Mouse (Mus musculus) T-helper 17 cell (primary cell): Measurements from ENCODE around the gene Hnrnpll.
"Not testable (repeated sequence)": the region's sequence is repeated elsewhere in the genome, so short reads cannot be mapped to it uniquely, and the experiment has no call there.

Source experiments
- in situ Hi-C, 2 experiments: fragments of 300-600 bp; cut with MboI, MseI; formaldehyde crosslinking; loops; 1 replicate in 1 of 2; 2 replicates in 1 of 2; pipeline ENCODE4 v1.15.1; 2025; ENCODE audit warnings: high pct_unique_total_duplicates in 2 of 2

Hnrnpll gene

DNA sequence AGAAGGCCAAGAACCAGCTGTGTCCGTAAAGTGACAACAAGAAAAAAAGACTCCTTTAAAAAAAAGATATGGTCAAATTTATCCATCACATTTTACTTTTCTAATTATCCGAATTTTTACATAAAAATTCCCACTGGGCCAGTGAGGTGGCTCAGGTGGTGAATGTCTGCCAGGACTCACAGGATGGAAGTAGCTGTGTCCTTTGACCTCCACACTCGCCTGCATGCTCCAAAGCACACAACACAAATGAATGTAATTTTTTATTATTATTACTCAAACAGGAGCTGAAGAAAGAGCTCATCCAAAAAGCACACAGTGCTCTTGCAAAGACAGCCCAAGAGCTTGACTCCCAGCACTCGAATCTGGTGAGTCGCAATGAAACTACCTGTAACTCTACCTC lies 2.0 kb downstream of the Hnrnpll start:
- in situ Hi-C loops, result loop anchor here (5.0 kb wide), 1 partner anchor 112 kb away; no protein-coding TSS in a partner anchor

DNA sequence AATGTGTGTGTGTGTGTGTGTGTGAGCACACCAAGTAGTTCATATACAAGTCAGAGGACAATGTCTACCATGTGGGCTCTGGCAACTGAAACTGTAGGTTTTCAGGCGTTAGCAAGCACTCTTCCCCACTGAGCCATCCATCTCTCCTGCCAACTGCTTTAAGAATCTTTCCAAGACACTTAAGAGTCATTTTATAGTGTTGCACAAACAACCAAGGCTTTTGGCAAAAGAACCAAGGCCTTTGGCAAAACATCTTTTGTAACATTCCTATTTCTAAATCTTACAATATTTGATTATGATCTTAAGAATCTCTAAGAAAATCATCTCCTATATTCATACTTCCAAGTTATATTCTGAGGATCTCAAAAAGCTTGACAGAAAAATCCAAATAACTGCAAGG lies 2.4 kb downstream of the Hnrnpll start:
- in situ Hi-C loops, result loop anchor here (5.0 kb wide), 1 partner anchor 113 kb away; no protein-coding TSS in a partner anchor

DNA sequence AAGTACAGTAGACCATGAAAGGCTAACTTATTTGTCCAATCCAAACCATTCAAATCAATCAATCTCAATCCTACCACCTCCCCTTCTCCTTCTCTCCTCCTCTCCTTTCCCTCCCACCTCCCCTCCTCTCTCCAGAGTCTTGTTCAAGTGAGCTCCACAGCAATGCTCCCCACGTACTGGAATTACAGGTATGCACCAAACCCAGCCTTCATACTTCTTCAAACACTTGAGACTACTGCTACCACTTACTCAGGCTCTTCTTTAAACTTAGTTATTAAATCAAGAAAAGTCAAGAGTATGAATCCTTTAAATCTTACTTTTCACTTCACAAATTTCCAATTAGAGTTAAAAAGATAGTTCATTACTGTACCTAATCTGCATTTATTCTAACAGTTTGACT lies 3.6 kb downstream of the Hnrnpll start:
- in situ Hi-C loops, result no loop called here

DNA sequence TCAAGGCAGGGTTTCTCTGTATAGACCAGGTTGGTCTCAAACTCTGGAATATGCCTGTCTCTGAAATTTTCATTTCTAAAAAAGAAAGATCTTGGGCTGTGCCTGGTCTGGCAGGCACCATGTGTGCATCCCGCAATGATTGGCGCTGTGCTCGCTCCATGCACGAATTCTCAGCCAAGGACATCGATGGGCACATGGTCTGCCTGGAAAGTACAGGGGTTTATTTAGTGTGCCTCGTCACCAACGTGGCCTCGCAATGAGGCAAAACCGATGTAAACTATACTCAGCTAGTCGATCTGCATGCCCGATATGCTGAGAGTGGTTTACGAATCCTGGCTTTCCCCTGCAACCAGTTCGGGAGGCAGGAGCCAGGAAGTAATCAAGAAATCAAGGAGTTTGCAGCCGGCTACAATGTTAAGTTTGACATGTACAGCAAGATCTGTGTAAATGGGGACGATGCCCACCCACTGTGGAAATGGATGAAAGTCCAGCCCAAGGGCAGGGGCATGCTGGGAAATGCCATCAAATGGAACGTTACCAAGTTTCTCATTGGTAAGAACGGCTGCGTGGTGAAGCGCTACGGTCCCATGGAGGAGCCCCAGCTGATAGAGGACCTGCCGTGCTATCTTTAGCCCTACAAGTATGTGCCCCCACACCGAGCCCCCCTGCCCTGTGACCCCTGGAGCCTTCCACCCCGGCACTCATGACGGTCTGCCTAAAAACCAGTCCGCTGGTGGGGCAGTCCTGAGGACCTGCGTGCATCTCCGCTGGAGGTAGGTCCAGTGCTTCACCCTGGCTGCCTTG lies 8.0 kb downstream of the Hnrnpll start:
- in situ Hi-C loops, result no loop called here

DNA sequence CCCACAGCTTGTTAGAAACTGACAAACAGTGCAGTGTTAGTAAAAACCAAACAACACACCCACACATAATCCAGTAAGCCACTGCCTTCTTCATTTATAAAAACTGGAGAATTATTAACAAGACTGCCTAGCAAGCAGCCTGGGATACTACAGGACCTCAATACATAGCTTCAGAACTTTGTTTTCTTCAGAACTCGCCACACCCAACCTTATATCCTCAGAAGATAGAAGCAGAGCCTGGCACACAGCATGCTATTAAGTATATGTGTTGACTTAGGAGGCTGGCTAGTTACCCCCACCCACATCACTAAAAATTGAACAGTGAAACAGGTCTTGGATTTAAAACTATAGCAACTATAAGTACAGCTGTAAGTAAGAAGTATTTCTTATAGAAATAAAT lies 10.5 kb downstream of the Hnrnpll start:
- in situ Hi-C loops, result no loop called here

DNA sequence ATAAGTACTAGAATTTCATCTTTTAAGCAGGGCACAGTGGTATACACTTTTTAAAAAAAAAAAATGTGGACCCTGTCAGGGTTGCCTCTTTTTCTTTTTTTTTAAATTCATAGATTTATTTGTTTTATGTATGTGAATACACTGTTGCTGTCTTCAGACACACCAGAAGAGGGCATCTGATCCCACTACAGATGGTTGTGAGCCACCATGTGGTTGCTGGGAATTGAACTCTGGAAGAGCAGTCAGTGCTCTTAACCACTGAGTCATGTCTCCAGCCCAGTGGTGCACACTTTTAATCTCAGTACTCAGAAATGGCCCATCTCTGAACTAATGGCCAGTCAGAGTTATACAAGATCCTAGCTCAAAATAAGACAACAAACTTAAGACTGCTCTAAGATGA lies 12.8 kb downstream of the Hnrnpll start:
- in situ Hi-C loops, result not testable (repeated sequence)

DNA sequence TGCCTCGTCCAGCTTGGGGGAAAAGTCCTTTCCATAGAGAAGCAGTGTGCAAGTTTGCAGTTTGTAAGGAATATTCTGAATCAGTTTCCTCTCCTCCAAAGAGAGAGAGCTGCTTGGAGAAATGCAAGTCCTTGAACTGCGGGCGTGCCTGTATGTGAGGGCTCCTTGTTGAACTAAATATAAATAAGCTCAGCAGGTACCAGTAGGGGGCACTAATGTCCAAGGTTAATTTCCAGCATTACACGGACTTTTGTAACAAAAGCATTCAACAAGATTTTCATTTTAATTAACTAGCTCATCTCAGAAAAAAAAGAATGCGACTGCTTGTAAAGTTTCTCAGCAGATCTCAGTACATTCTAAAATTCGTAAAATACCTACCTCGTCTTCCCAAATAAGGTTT lies 13.9 kb downstream of the Hnrnpll start:
- in situ Hi-C loops, result no loop called here

DNA sequence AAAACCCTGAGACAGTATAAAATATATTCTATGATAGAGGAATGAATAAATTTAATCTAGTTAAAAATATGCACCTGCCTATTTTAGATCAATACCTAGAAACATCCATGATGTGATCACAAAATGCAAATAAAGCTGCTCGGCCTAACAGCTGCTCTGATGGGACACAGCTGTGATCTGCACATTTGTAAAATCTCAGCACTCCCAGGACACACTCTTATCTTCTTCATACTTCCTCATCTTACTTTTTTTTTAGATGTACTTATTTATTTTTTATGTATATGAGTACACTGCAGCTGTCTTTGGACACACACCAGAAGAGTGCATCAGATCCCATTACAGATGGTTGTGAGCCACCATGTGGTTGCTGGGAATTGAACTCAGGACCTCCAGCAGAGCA lies 20.4 kb downstream of the Hnrnpll start:
- in situ Hi-C loops, result no loop called here

DNA sequence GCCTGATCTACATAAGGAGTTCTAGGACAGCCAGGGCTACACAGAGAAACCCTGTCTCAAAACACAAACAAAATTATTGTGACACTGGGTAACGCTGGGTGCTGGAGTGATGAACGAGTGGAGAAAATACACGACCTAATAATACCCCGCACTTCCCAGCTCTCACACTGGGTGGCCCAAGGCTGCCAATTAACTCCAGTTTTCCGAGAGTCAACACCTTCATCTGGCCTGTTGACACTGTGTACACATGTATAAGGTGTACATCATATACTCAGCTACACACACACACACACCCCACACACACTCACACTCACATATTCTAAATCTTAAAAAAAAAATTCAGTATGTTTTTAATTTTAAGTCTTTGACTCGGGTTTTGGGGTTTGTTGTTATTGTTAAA lies 33.5 kb downstream of the Hnrnpll start:
- in situ Hi-C loops, result loop anchor here in 1 of 2 experiments (5.0 kb wide), 1 partner anchor 164 kb away; no protein-coding TSS in a partner anchor

DNA sequence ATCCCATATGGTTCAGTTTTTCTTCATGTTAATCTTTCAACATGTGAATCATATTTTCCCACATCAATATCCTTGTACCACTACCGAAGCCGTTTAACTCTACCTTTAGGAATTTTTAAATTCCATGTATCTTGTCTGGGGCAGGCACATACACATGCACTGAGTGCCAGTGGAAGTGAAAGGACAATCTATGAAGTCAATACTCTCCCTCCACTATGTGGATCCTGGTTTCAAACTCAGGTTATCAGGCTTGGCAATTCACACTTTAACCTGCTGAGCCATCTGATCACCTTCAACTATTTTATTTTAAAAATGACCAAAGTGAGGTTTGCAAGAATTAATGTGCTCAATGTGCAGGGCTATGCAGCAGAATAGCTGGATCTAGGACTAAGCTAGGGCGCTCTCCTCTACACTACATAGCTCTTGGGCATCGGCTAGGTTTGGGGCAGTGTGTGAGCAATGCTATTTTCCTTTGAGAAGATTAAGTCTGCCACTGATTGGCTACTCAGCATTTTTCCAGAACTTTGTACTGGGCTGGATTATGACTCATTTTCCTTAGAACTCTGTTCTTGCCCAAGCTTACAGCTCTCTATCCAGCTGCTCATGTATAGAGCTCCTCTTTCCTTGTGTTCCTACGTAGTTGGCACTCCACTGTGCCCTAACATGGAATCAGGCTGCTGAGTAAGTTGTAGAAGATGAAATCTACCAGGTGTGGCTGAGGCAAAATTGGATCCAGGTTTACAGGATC lies 35.8 kb downstream of the Hnrnpll start:
- in situ Hi-C loops, result loop anchor here in 1 of 2 experiments (5.0 kb wide), 1 partner anchor 166 kb away; no protein-coding TSS in a partner anchor

DNA sequence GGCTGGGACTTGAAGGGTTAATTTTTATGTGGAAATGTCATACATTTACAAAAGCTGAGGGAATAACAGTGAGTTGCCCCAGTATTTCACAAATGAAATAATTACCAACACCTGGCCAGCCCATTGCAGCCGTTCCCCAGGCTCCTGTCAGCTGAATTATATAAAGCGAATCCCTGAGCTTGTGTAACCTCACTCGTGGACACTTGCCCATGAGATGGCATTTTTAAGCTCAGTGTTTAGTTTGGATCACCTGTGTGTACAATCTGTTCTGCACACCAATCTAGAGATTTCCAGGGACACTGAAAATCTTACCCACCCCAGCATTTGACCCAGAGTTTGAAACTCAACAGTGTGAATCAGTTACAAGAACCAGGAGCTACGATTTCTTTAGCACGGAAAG lies 40.0 kb downstream of the Hnrnpll start:
- in situ Hi-C loops, result loop anchor here in 1 of 2 experiments (5.0 kb wide), 1 partner anchor 160 kb away; no protein-coding TSS in a partner anchor

DNA sequence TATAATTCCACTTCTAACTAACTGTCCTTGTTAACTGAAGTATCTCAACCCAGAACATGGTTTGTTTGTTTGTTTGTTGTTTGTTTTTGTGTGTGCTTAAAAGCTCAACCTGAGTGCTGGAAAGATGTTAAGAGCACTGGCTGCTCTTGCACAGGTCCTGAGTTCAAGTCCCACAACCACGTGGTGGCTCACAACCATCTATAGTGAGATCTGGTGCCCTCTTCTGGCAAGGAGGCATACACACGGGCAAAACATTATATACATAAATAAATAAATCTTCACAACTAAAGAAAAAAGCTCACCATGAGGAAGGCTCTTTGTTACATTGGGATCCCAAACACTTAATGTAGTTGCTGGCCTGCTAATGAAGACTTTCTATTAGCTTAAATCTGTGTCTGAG lies 41.6 kb downstream of the Hnrnpll start:
- in situ Hi-C loops, result loop anchor here in 1 of 2 experiments (5.0 kb wide), 1 partner anchor 162 kb away; no protein-coding TSS in a partner anchor

DNA sequence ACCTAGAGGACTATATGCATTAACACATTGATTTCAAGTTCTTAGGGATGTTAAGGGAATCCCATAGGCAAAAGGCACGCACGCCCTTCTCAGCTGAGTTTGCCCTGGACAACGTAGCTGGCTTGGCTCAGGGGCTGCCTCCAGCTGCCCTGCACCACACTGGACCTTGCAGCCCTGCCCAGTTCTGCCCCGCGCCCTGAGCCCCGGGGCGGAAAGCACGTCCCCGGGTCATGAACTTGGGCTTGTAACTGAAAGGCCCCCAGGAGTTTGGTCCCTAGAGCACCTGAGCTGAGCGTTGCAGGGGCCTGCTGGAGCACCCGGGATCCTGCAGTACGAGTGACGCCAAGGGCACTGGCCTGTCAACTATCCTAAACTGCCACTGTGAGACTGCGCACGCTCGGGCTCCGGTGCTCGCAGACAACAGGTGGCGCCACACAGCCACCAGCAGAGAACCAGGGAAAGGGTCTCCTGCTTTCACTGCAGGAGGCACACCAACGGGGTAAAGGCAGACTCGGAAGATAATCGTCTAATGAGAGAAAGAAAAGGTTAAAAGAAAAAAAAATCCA lies 43.1 kb downstream of the Hnrnpll start:
- in situ Hi-C loops, result no loop called here

DNA sequence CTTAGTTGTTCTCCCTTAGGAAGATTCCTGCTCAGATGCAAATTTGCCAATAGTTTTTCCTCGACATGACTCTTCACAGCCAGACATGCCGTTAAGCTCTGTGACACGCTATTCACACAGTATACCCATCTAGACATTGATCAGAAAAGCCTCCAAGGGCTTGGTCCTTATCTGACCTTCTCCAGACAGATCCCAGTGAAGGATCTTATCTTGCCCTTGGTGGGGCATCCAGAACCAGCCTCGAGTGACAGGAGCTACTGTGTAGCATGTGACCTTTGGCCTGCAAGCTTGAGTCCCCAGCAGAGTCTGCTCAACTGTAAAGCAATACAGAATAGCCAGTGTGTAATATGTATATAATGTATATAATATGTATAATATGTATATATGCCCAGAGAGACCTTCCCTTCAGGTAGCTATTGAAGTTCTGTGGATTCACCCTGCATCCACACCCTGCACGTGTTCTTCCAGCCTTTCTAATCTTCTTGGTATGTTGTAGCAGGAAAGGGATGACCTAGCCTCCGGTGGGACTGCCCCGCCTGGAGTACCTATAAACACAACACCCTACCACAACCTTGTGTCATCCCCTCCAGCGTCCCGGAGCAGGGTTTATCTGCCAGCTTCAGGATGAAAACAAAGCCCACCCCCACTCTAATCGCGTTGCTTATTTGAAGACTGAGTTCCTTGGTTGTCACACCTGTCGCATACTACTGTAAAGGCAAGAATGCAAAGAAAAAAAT lies 43.7 kb downstream of the Hnrnpll start:
- in situ Hi-C loops, result no loop called here

DNA sequence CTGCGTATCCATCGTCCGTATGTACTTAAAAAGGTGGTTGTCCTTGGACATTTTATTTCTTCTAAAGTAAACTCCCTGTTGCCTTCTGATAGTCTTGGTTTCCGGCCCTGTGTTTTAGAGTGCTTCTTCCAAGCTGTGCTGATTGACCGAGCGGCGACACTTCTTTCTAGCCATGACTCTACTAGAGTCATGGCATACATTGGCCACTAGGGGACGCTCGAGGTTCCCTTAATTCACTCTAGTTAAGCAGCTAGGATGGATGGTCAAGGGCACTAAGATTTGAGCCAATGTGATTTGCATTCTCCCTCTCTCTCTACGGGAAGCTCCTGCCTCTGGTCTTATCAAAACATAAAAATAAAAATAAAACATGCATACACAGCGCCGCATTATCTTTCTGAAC lies 44.7 kb downstream of the Hnrnpll start:
- in situ Hi-C loops, result no loop called here

DNA sequence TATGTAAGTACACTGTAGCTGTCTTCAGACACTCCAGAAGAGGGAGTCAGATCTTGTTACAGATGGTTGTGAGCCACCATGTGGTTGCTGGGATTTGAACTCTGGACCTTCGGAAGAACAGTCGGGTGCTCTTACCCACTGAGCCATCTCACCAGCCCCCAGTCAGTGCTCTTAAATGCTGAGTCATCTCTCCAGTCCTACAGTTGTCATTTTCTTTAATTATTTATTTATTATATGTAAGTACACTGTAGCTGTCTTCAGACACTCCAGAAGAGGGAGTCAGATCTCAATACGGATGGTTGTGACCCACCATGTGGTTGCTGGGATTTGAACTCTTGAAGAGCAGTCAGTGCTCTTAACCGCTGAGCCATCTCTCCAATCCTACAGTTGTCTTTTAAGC lies 45.7 kb downstream of the Hnrnpll start:
- in situ Hi-C loops, result not testable (repeated sequence)

DNA sequence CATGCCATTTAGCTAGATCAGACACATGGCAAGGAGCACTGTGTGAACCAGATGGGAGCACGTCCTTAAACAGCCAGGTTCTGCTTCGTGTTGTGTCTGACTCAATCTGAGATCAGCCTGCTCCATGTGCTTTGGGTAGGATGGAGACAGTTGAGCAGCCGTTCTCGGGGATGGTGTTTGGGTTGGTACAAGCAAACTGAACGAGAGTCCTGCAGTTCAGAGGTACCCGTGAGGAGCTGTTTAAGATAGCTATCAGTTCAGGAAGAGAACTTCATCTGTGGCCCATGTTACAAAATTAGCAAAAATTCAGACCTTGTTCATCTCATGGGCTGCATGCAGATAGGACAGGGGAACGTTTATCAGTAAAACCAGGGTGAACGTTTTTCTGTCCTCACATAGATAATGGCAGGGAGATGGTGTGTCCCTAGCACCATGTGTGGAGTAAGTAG lies 47.7 kb downstream of the Hnrnpll start:
- in situ Hi-C loops, result no loop called here

DNA sequence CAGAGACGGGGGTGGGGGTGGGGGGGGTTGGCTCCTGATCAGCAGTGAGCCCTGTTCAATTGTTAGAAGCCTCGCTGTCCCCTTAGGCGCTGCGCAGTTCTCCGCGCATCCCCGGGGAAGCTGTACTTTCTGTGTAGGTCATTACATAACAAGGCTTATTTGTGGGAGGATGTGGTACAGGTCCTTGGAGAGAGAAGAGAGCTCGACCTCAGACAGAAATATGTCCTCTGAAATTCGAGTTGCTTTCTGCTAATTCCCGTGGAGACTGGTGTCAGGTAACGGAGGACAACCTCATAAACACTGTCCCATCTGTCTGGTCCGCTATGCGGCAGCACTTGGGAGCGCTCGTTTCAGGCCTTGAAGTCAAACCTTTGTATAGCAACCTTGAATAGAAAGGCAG lies 52.2 kb downstream of the Hnrnpll start:
- in situ Hi-C loops, result loop anchor here in 1 of 2 experiments (5.0 kb wide), 1 partner anchor 348 kb away; no protein-coding TSS in a partner anchor

DNA sequence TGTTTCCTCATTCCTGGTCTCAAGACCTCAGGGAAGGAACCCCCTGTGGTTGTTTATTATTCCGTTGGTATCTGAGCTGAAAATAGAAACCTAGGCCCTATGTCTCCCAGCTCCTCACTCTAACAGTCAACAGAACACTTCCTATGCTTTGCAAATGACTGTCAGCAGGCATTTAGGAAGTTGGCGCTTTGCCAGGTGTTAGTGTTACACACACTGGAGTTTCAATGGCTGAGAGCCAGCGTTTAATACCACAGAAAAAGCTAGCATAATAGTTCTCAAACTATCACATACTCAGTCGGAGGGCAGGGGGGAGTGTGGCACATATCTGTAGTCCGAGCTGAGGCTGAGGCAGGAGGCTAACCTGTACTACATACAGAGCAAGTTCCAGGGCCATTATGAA lies 53.3 kb downstream of the Hnrnpll start:
- in situ Hi-C loops, result loop anchor here in 1 of 2 experiments (5.0 kb wide), 1 partner anchor 347 kb away; no protein-coding TSS in a partner anchor

DNA sequence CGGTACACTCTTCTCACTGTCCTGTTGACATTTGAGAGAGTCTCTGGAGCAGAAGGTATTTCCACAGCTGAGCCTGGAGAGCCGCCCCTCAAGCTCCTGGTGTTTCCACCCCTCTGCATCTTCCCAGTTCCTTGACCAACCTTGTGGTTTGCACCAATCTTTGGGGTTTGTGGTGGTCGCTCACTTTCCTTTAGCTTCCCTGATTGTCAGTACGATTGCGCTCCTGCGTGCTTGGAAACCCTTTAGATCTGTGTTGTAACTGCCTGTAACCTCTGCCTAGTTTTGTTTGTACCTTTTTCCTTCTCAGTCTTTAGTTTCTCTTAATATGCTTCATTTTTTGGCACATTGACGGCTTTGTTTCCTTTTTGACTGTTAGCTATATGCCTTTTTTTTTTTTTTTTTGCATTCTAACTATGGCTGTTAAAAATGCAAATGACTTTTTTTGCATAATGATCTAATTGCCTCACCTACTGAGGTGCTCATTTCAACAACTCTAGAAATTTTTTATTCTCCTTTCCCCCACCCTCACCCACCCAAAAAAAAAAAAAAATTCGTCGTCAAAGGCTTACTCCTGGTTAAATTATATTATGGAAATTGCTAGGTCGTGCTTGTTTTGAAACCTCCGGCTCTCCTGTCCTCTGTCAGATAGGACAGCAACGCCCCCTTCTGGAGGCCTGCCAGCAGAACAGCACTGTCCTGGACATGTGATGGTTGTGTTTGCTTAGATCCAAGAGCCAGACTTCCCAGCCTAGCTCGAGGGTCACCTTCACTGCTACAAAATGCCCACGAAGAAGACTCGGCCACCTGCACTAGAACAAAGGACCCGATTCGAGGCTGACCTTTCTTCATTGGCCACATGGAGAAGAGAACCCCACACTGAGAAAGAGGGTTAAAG lies 57.5 kb downstream of the Hnrnpll start:
- in situ Hi-C loops, result loop anchor here in 1 of 2 experiments (5.0 kb wide), 1 partner anchor 342 kb away; no protein-coding TSS in a partner anchor
